Mouse (Mus musculus) lung, embryonic 15.5 days (tissue): ENCODE data around the gene Hopx. TPM values are rescaled to one million over a fixed set of nuclear protein-coding genes. Genes with fewer than 3 reads are reported as not detected.

Experiments
- ATAC-seq: fragments of 200-750 bp; cut with Nextera tagmentation; 2 replicates; pipeline ENCODE4 v1.8.0; 2017; ENCODE audit warnings: moderate number of reproducible peaks, borderline replicate concordance; ENCODE audit not compliant: low FRiP score, low TSS enrichment; ENCODE audit errors: extremely low read depth
- H3K27ac ChIP-seq: fragments of 300-500 bp; sonication (generic); 2 replicates; pipeline ENCODE4 v1.5.1; 2015; ENCODE audit warnings: moderate library complexity, mild to moderate bottlenecking, inconsistent platforms
- H3K27me3 ChIP-seq: fragments of 300-500 bp; sonication (generic); 2 replicates; pipeline ENCODE4 v1.6.1; 2015; ENCODE audit warnings: inconsistent platforms
- H3K36me3 ChIP-seq: fragments of 300-500 bp; sonication (generic); 2 replicates; pipeline ENCODE4 v1.6.1; 2015; ENCODE audit warnings: inconsistent platforms
- H3K4me1 ChIP-seq: fragments of 300-500 bp; sonication (generic); 2 replicates; pipeline ENCODE4 v1.6.1; 2015; ENCODE audit warnings: inconsistent platforms
- H3K4me2 ChIP-seq: fragments of 300-500 bp; sonication (generic); 2 replicates; pipeline ENCODE4 v1.6.1; 2015; ENCODE audit warnings: inconsistent platforms, mild to moderate bottlenecking, moderate library complexity
- H3K4me3 ChIP-seq: fragments of 300-500 bp; sonication (generic); 2 replicates; pipeline ENCODE4 v1.5.1; 2015; ENCODE audit warnings: mild to moderate bottlenecking, inconsistent platforms
- H3K9ac ChIP-seq: fragments of 300-500 bp; sonication (generic); 2 replicates; pipeline ENCODE4 v1.6.1; 2015; ENCODE audit warnings: inconsistent platforms
- H3K9me3 ChIP-seq: fragments of 300-500 bp; sonication (generic); 2 replicates; pipeline ENCODE4 v1.6.1; 2016; ENCODE audit warnings: inconsistent platforms
- WGBS: fragments of 180-500 bp; shearing (Covaris S2); methylation state at CpG from one replicate; pipeline ENCODE4 v1.1.7; 2015; 5-methylcytosine and 5-hydroxymethylcytosine counted together
- polyA plus RNA-seq: library from polyadenylated mRNA; unstranded; fragments of >200 nt; fragmentation: Nextera tagmentation; extraction: Ambion mirVana; gene quantifications from 2 replicates; pipeline ENCODE4 v1.2.1, GENCODE M21; 2015

Gene Hopx
- polyA plus RNA-seq, 1 experiment from 2014 or later: 7.9 TPM

DNA sequence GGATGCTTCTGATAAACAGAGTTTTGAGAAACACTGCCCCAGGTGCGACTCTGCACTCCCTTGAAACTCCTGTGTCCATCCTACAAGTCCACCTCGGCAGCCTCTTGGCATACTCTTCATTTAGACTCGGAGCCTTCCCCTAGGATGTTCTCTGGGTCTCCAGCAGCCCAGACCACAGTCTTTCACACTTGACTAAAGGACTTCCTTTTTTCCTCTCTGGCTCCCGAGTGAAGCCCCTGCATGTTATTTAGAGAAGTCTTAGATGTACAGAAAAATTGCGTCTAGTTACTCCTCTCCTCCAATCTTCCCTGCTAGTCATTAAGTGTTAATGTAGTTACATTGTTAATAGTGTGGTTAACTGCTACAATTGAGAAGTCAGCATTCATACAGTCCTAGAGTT, 70.6 kb downstream of the Hopx start:
- H3K27ac ChIP-seq: no peak overlapping the region
- H3K36me3 ChIP-seq: no peaks in the 10 kb centered on the region
- 0 out of 2 replicates have a peak, but pooled peaks cover 5% of the 10 kb centered on the region for H3K4me1 ChIP-seq
- H3K9ac ChIP-seq: no peak overlapping the region
- no peaks in the 10 kb centered on the region for H3K9me3 ChIP-seq
- WGBS: 59% methylated on average over 5 of the region's 5 CpGs
- no peak for ATAC-seq
- H3K4me2 ChIP-seq: no peak overlapping the region
- H3K4me3 ChIP-seq: no peak overlapping the region
- H3K27me3 ChIP-seq: no peaks in the 10 kb centered on the region

DNA sequence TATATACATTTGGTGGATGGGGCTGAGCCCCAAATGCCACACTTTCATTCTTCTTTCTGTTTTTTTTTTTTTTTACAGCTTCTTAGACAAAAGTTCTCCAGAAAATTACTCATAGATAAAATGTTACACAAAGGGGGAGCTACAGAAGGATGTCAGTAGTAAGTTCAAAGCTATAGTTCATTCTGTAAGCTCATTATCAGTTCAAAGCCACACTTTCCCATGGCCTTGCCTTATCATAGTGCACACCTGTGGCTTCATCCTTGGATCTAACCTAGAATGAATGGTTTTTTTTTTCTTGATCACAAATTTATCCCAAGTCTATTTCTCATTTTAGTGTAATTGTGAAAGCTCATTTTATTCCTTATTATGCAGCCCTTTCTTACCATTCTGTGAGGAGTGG, 75.5 kb downstream of the Hopx start:
- no peaks in the 10 kb centered on the region for H3K27me3 ChIP-seq
- no peaks in the 10 kb centered on the region for H3K4me1 ChIP-seq
- no peak overlapping the region for H3K9ac ChIP-seq
- no peaks in the 10 kb centered on the region for H3K36me3 ChIP-seq
- H3K4me3 ChIP-seq: no peak overlapping the region
- no peak overlapping the region for H3K4me2 ChIP-seq
- no peaks in the 10 kb centered on the region for H3K9me3 ChIP-seq
- no peak overlapping the region for H3K27ac ChIP-seq
- no peak for ATAC-seq

DNA sequence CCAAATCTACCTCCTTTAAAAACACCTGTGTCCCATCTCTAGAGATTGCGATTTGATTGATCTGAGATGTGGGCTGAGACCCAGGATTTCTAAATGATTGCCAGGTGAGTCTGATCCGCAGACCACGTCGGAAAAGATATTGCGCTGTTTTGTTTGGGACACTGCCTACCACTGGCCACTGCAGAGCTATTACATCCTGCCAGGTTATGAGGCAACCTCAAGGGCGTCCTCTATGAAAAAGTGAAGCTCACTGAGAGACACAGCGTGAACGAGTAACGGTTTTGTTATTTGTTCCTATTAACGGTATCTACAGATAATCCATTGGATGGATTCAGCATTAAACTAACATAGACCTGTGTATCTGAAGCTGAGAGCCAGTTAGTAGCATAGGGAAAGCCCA, 76.5 kb downstream of the Hopx start:
- Histone ChIP-seq H3K27ac (no peak overlapping the region), H3K27me3 (no peaks in the 10 kb centered on the region), H3K9me3 (no peaks in the 10 kb centered on the region), H3K9ac (no peak overlapping the region), H3K4me3 (no peak overlapping the region), H3K4me2 (no peak overlapping the region), H3K36me3 (no peaks in the 10 kb centered on the region), H3K4me1 (no peaks in the 10 kb centered on the region)
- ATAC-seq: no peak
- 88% methylated on average over 10 of the region's 10 CpGs for WGBS

Other genes with a start within 250 kb of the Hopx start
- gene Aasdh, start 209.6 kb downstream of the Hopx start, polyA plus RNA-seq: 20.0 and 22.9 TPM in 2 replicates
- gene Paics, start 163.8 kb downstream of the Hopx start, polyA plus RNA-seq: 302 and 307 TPM in 2 replicates
- 36.1 and 36.9 TPM in 2 replicates for gene Ppat, start 163.5 kb downstream of the Hopx start, polyA plus RNA-seq
- gene Srp72, start 140.4 kb downstream of the Hopx start, polyA plus RNA-seq: 83.6 and 87.8 TPM in 2 replicates
- gene Arl9, start 111.1 kb downstream of the Hopx start, polyA plus RNA-seq: 0.31 TPM in 1 of 2 replicates, not detected in the other
- gene Thegl, start 99.1 kb downstream of the Hopx start, polyA plus RNA-seq: 0.83 and 0.93 TPM in 2 replicates
- gene Spink2, start 96.3 kb upstream of the Hopx start, polyA plus RNA-seq: 1.6 and 2.2 TPM in 2 replicates
- gene Rest, start 150.4 kb upstream of the Hopx start, polyA plus RNA-seq: 33.5 and 34.2 TPM in 2 replicates
- gene Noa1, start 195.0 kb upstream of the Hopx start, polyA plus RNA-seq: 28.4 and 29.4 TPM in 2 replicates
- gene Polr2b, start 195.0 kb upstream of the Hopx start, polyA plus RNA-seq: 64.0 and 65.1 TPM in 2 replicates